Mouse (Mus musculus): ENCODE measurements around the gene Amacr. TPM values are rescaled to one million over a fixed set of nuclear protein-coding genes. Genes with fewer than 3 reads are reported as not detected.
"Not testable (repeated sequence)": the region's sequence is repeated elsewhere in the genome, so short reads cannot be mapped to it uniquely, and the experiment has no call there.

Gene Amacr
- total RNA-seq, 2 experiments from 2014 or later = 19.0 to 20.7 TPM

DNA sequence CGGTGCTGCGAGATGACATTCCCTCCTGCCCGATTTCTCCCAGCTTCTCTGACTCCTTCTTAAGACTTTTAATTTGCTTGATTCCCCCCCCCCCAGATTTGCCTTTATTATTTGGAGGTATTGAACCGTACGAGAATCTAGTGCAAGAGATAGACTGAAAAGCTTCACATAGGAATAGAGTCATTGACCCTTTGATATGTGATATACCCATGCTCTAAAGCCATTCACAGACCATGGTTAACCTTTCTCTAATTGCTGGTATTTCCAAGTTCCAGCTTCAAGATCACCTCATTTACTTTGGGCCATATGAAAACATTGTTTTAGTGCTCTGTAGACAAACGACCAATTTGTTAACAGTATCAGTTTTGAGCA lies 494 bp downstream of the Amacr start:
- intact Hi-C loops (cut with DNase I; ENCODE audit: low total_unique reads) = loop anchor here (10.0 kb wide), 1 partner anchor 57 kb away; no protein-coding TSS in a partner anchor
- no peak for DNase-seq

- DNase-seq = no peak
- intact Hi-C loops (cut with DNase I; ENCODE audit: low total_unique reads) = loop anchor here (10.0 kb wide), 1 partner anchor 61 kb away; no protein-coding TSS in a partner anchor
Measured at GRCm38 (mm10) chr15:10985756-10986155, 4.2 kb downstream of the Amacr start.

- intact Hi-C loops (cut with DNase I; ENCODE audit: low total_unique reads) = loop anchor here (10.0 kb wide), 1 partner anchor 62 kb away; no protein-coding TSS in a partner anchor
- not testable (repeated sequence) for DNase-seq
Measured at GRCm38 (mm10) chr15:10986477-10986876, 4.9 kb downstream of the Amacr start.

DNA sequence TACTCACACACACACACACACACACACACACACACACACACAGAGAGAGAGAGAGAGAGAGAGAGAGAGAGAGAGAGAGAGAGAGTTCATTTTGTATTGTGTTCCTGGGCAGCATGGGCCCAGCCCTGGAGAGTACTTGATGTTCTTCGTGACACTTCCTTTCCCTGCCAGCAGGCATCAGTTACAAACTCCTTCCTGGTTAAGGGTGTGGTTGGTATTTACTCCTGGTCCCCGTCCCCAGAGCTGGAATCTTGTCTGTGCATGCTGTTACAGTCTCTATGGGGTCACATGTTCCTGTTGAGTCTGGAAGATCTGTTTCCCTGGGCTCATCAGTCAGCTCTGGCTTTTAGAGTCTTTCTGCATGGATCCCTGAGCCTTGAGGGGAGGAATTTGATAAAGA lies 8.9 kb downstream of the Amacr start:
- DNase-seq = no peak
- intact Hi-C loops (cut with DNase I; ENCODE audit: low total_unique reads) = no loop called here

DNA sequence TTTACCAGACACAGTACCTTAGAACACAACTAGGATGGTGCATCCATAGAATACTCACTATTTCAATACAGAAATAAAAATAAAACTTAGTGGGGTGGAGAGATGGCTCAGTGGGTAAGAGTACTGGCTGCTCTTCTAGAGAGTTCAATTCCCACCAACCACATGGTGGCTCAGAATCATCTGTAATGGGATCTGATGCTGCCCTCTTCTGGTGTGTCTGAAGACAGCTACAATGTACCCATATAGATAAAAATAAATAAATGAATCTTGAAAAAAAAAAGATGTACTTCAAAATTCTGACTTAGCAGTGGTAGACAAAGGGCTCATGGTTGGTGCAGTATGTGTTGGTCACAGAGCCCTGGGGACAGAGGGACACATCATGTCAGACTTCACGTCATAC lies 10.0 kb downstream of the Amacr start:
- intact Hi-C loops (cut with DNase I; ENCODE audit: low total_unique reads) = no loop called here
- no peak for DNase-seq

- no peak for DNase-seq
- intact Hi-C loops (cut with DNase I; ENCODE audit: low total_unique reads) = no loop called here
Measured at GRCm38 (mm10) chr15:10999832-11000231, 18.3 kb downstream of the Amacr start.

GRCm38 (mm10) chr15:11000421-11000820 lies 18.9 kb downstream of the Amacr start, which contains the start of gene Slc45a2:
Slc45a2 (plus strand) TSS chr15:11000721.
- intact Hi-C loops (cut with DNase I; ENCODE audit: low total_unique reads) = no loop called here
- DNase-seq = no peak

DNA sequence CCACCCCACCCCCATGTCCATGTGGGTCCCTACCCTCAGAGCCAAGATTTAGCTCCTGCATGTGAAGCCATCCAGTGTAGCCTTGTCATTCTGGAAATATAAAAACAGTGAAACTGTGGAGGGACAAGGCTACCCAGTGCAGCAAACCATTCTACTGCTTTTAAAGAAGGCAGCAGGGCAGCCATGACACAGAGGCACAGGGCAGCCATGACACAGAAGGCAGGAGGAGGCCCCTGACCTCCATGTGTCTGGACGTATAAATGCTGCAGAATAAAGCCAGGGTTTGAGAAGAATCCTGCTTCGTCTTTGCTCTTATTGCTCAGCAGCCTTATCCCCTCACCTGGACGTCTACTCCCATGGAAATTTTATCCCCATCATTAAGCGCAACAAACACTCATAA lies 22.2 kb downstream of the Amacr start:
- intact Hi-C loops (cut with DNase I; ENCODE audit: low total_unique reads) = no loop called here
- DNase-seq = no peak

GRCm38 (mm10) chr15:11004646-11005045 lies 23.1 kb downstream of the Amacr start:
- intact Hi-C loops (cut with DNase I; ENCODE audit: low total_unique reads) = no loop called here
- DNase-seq = no peak

GRCm38 (mm10) chr15:11008756-11009155 lies 27.2 kb downstream of the Amacr start:
- no peak for DNase-seq
- intact Hi-C loops (cut with DNase I; ENCODE audit: low total_unique reads) = no loop called here

- intact Hi-C loops (cut with DNase I; ENCODE audit: low total_unique reads) = no loop called here
- no peak for DNase-seq
Measured at GRCm38 (mm10) chr15:11010976-11011548, 29.5 kb downstream of the Amacr start.

GRCm38 (mm10) chr15:11014931-11015330 lies 33.4 kb downstream of the Amacr start:
- intact Hi-C loops (cut with DNase I; ENCODE audit: low total_unique reads) = no loop called here
- no peak for DNase-seq

DNA sequence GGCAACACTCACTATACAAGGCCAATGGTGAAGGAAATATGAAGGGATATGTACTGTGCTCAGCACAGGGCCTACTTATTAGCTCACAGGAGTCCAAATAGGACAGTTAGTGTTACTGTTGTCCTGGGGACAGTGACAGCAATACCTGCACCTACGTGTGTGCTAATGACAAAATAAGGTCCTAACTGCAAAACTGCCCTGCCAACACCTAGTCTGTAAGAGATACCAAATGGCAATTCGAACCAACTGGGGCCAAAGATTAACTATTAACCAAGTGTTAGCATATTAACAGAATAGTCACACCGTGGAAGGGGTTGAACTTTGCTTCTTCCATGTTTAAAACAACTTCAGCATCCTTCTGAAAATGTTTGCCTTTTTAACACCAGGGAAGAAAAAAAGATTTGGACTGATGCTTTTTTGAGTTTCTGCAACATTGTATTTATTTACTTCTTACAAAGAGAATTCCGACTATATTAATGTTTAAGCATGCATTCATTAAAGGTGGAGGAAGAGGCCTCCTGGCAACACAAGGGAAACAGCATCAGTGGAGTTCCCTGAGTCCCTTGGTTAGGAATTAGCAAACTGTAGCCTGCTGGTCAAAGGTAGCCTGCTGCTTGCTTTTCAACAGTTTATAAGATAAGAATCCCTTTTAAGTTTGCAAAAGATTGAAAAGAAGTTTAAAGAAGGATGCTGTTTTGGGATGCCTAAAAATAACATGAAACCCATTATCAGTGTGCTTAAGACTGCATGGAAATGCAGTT lies 45.4 kb downstream of the Amacr start:
- DNase-seq = no peak
- intact Hi-C loops (cut with DNase I; ENCODE audit: low total_unique reads) = no loop called here

GRCm38 (mm10) chr15:11030188-11030587 lies 48.6 kb downstream of the Amacr start:
- intact Hi-C loops (cut with DNase I; ENCODE audit: low total_unique reads) = no loop called here
- no peak for DNase-seq

DNA sequence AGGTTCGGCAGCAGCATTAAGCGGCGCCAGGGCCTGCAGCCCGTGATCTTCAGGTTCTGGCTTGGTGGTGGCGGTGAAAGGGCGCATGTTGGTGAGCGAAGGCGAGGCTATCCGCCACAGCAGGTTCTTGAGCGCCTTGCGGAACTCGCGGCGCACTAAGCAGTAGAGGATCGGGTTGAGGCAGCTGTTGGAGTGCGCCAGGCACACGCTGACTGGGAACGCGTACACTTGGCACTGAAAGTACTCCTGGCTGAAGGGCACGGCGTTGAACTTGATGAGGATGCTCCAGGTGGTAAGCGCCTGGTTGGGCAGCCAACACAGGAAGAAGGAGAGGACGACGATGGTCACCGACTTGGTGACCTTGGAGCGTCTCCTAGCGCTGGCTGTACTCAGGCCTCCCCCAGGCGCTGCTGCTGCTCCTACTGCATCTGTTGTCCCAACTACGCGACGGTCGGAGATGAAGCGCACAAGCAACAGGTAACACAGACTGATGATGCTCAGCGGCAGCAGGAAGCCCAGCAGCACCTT lies 54.5 kb downstream of the Amacr start:
- intact Hi-C loops (cut with DNase I; ENCODE audit: low total_unique reads) = loop anchor here (2.0 to 5.0 kb wide), 3 partner anchors 114 to 346 kb away; no protein-coding TSS in a partner anchor
- DNase-seq = peak; percentile 13

GRCm38 (mm10) chr15:11036535-11037375 lies 55.2 kb downstream of the Amacr start:
- peak; percentile 14 for DNase-seq
- intact Hi-C loops (cut with DNase I; ENCODE audit: low total_unique reads) = loop anchor here (2.0 to 5.0 kb wide), 3 partner anchors 114 to 346 kb away; no protein-coding TSS in a partner anchor

- no peak for DNase-seq
- intact Hi-C loops (cut with DNase I; ENCODE audit: low total_unique reads) = loop anchor here (2.0 to 5.0 kb wide), 3 partner anchors 115 to 345 kb away; no protein-coding TSS in a partner anchor
Measured at GRCm38 (mm10) chr15:11037376-11037695, 55.8 kb downstream of the Amacr start.

- peak; percentile 22 for DNase-seq
- intact Hi-C loops (cut with DNase I; ENCODE audit: low total_unique reads) = loop anchor here (2.0 to 5.0 kb wide), 3 partner anchors 115 to 345 kb away; no protein-coding TSS in a partner anchor
Measured at GRCm38 (mm10) chr15:11037711-11038110, 56.2 kb downstream of the Amacr start, which contains the start of gene Rxfp3. Rxfp3 (minus strand) TSS chr15:11037991.

DNA sequence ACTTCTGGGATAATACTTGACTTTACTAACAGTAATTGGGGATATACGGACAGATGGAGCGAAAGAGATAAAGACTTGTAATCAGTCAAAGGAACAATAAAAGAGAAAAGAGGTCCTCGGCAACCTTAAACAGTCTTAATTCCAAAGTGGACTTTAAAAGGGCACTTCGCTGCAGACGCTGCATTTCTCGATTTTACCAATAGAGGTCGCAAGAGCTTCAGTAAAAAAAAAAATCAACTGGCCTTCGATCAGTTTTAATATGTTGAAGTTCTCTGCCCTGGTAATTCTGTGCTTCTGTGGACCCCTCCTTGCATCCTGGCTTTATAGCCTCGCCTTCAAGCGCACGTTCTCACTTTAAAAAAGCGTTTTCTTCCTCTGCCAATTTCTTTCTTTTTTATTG lies 56.9 kb downstream of the Amacr start:
- intact Hi-C loops (cut with DNase I; ENCODE audit: low total_unique reads) = loop anchor here (5.0 kb wide), 2 partner anchors 116 to 344 kb away; no protein-coding TSS in a partner anchor
- no peak for DNase-seq

DNA sequence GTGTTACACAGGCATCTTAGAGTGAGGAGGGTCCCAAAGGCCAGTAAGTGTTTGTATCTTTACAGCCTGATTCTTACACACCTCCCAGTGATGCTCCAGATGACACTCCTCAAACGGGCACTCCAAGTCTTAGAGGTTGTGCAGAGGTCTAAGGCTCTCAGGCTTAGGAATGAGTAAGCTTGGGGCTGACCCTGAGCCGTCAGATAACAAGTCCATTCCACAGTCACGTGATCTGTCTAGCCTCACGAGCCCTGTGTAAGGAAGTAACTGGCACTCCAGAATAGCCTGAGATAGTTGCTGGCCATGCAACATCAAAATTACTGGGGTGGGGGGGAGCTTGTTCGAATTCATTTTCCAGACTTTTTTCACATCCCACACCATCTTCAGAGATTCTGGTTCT lies 58.5 kb downstream of the Amacr start:
- no peak for DNase-seq
- intact Hi-C loops (cut with DNase I; ENCODE audit: low total_unique reads) = no loop called here
